Mouse (Mus musculus): ENCODE results near the gene Pacs1.

Pacs1 gene

GRCm38 (mm10) chr19:5094746-5095417 lies 178.0 kb downstream of the Pacs1 start:
- 21% methylated on average over 11 of the region's 11 CpGs for WGBS

DNA sequence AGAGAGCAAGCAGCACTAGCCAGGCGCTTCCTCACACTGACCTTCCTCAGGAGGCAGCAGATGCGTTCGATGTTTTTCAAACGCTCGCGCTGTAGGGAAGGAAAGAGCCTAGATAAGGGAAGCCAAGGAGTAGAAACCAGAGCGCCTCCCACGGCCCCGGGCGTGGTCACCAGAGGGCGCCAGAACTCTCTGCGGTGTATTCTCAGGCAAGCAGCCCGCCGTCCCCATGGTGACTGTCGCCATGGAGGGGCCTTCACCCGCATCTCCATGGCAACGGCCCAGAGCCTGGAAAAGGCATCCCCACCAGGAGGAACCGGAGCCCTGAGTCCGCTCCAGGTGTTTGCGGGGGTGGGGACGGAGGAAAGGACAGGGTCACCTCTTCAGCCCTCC lies 178.7 kb downstream of the Pacs1 start:
- WGBS, result 2% methylated on average over 21 of the region's 21 CpGs

GRCm38 (mm10) chr19:5093481-5094242 lies 179.3 kb downstream of the Pacs1 start:
- 56% methylated on average over 12 of the region's 12 CpGs for WGBS

DNA sequence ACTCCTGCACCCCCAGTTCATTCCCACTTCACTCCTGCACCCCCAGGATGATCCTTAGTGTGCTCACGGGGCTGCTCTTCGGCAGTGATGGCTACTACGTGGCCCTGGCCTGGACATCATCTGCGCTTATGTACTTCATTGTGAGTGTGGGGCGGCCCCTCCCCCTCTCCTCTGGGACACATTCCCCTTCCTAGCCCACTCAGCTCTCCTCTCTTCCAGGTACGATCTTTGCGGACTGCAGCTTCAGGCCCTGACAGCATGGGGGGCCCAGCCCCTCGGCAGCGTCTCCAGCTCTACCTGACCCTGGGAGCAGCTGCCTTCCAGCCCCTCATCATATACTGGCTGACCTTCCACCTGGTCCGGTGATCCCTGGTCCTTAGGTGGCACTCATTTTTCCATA lies 180.8 kb downstream of the Pacs1 start:
- 73% methylated on average over 10 of the region's 10 CpGs for WGBS

DNA sequence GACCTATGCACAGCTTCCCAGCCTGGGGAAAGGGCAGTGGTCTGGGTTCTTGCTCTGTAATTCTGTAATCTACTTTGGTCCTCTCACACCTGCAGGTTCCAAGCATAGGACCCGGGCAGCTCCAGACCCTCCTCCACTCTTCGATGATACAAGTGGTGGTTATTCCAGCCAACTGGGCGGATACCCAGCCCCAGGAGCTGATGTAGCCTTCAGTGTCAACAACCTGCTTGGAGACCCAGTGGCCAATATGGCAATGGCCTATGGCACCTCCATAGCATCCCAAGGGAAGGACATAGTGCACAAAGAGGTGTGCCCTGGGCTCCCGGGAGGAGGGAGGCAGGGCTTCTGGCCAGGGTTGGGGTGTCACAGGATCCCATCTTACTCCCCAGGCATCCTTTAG lies 183.6 kb downstream of the Pacs1 start:
- 90% methylated on average over 4 of the region's 4 CpGs for WGBS

GRCm38 (mm10) chr19:5087884-5088728 lies 184.8 kb downstream of the Pacs1 start, which contains the start of gene Yif1a:
Yif1a (plus strand) TSS chr19:5088538.
- under 1% methylated on average over 58 of the region's 58 CpGs for WGBS

DNA sequence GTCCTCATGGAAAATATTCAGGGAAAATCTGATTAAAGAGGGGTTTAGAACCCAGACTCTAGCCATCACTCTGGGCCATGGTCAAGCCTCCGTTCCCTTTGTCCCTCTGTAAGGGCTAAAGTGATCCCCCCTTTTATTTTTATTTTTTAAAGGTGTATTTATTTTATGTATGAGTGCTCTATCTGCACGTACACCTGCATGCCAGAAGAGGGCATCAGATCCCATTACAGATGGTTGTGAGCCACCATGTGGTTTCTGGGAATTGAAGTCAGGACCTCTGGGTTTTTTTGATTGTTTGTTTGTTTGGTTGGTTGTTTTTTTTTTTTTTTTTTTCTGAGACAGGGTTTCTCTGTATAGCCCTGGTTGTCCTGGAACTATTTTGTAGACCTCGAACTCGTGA lies 186.4 kb downstream of the Pacs1 start:
- 58% methylated on average over 4 of the region's 4 CpGs for WGBS

GRCm38 (mm10) chr19:5085145-5085863 lies 187.6 kb downstream of the Pacs1 start, which contains the start of gene Tmem151a:
Tmem151a (minus strand) TSS chr19:5085531.
- under 1% methylated on average over 64 of the region's 69 CpGs for WGBS

DNA sequence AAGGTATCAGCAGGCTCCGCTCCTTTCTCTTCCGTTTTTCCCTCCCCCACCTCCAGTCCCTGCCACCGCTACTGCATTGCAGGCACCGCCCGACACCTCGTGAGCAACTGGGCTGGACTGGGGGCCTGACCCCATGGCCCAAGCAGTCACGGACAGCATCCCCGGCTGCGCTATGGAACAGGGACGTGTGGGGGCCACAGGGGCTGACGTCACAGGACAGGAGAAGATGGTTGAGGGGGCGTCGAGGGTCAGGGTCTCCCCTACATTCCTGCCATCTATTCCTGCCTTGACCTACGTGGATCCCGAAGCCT lies 188.1 kb downstream of the Pacs1 start:
- WGBS, result 2% methylated on average over 15 of the region's 15 CpGs

GRCm38 (mm10) chr19:5083961-5084833 lies 188.7 kb downstream of the Pacs1 start:
- 33% methylated on average over 3 of the region's 3 CpGs for WGBS

Data from cerebral cortex, adult 2 months (tissue).